Mouse (Mus musculus): ENCODE results near the gene Aspscr1. TPM values are rescaled to one million over a fixed set of nuclear protein-coding genes. Genes with fewer than 3 reads are reported as not detected.

Aspscr1 gene
- polyA plus RNA-seq, 1 experiment from 2014 or later, result 97.1 TPM

GRCm38 (mm10) chr11:120744121-120744701 lies 71.4 kb downstream of the Aspscr1 start:
- no peak for ATAC-seq (replicated peaks; ENCODE audit: low FRiP score)
- Histone ChIP-seq H3K4me2 (no peak overlapping the region), H3K36me3 (ENCODE audit: control insufficient read depth, insufficient read depth, low read length) (no peaks in the 10 kb centered on the region), H3K9ac (ENCODE audit: low read depth, low read length) (no peak overlapping the region), H3K9me3 (ENCODE audit: control insufficient read depth, low read length) (no peaks in the 10 kb centered on the region), H3K4me1 (replicated peaks; ENCODE audit: control insufficient read depth, insufficient read depth, low read length) (no peaks in the 10 kb centered on the region), H3K4me3 (ENCODE audit: low read depth, low read length) (no peak overlapping the region), H3K27ac (ENCODE audit: low read depth, low read length) (no peak overlapping the region), H3K27me3 (replicated peaks; ENCODE audit: control insufficient read depth, insufficient read depth, low read length) (peaks cover 2% of the 10 kb centered on the region; the same call in 1 of the 2 replicates)
- 72% methylated on average over 7 of the region's 7 CpGs for WGBS
- no peak for DNase-seq (ENCODE audit: low spot score)

GRCm38 (mm10) chr11:120747974-120748373 lies 75.2 kb downstream of the Aspscr1 start:
- H3K4me2 ChIP-seq, result no peak overlapping the region
- 63% methylated on average over 4 of the region's 4 CpGs for WGBS
- no peak overlapping the region for H3K9ac ChIP-seq (ENCODE audit: low read depth, low read length)
- DNase-seq (ENCODE audit: low spot score) (no peak), ATAC-seq (replicated peaks; ENCODE audit: low FRiP score) (no peak)
- H3K4me1 ChIP-seq (replicated peaks; ENCODE audit: control insufficient read depth, insufficient read depth, low read length), result no peaks in the 10 kb centered on the region
- peaks cover 4% of the 10 kb centered on the region; the same call in 1 of the 2 replicates for H3K27me3 ChIP-seq (replicated peaks; ENCODE audit: control insufficient read depth, insufficient read depth, low read length)
- no peaks in the 10 kb centered on the region for H3K36me3 ChIP-seq (ENCODE audit: control insufficient read depth, insufficient read depth, low read length)
- no peaks in the 10 kb centered on the region for H3K9me3 ChIP-seq (ENCODE audit: control insufficient read depth, low read length)
- H3K4me3 ChIP-seq (ENCODE audit: low read depth, low read length), result no peak overlapping the region
- H3K27ac ChIP-seq (ENCODE audit: low read depth, low read length), result no peak overlapping the region

GRCm38 (mm10) chr11:120749430-120749829 lies 76.7 kb downstream of the Aspscr1 start:
- no peak overlapping the region for H3K4me2 ChIP-seq
- ATAC-seq (replicated peaks; ENCODE audit: low FRiP score) (no peak), DNase-seq (ENCODE audit: low spot score) (no peak)
- no peak overlapping the region for H3K9ac ChIP-seq (ENCODE audit: low read depth, low read length)
- H3K36me3 ChIP-seq (ENCODE audit: control insufficient read depth, insufficient read depth, low read length), result no peaks in the 10 kb centered on the region
- no peaks in the 10 kb centered on the region for H3K4me1 ChIP-seq (replicated peaks; ENCODE audit: control insufficient read depth, insufficient read depth, low read length)
- peaks cover 4% of the 10 kb centered on the region; the same call in 1 of the 2 replicates for H3K27me3 ChIP-seq (replicated peaks; ENCODE audit: control insufficient read depth, insufficient read depth, low read length)
- no peaks in the 10 kb centered on the region for H3K9me3 ChIP-seq (ENCODE audit: control insufficient read depth, low read length)
- 52% methylated on average over 8 of the region's 8 CpGs for WGBS
- H3K27ac ChIP-seq (ENCODE audit: low read depth, low read length), result no peak overlapping the region
- no peak overlapping the region for H3K4me3 ChIP-seq (ENCODE audit: low read depth, low read length)

- peaks cover 4% of the 10 kb centered on the region; the same call in 1 of the 2 replicates for H3K27me3 ChIP-seq (replicated peaks; ENCODE audit: control insufficient read depth, insufficient read depth, low read length)
- no peaks in the 10 kb centered on the region for H3K9me3 ChIP-seq (ENCODE audit: control insufficient read depth, low read length)
- H3K4me3 ChIP-seq (ENCODE audit: low read depth, low read length), result no peak overlapping the region
- no peak overlapping the region for H3K9ac ChIP-seq (ENCODE audit: low read depth, low read length)
- no peaks in the 10 kb centered on the region for H3K36me3 ChIP-seq (ENCODE audit: control insufficient read depth, insufficient read depth, low read length)
- no peak overlapping the region for H3K4me2 ChIP-seq
- WGBS, result 63% methylated on average over 4 of the region's 4 CpGs
- DNase-seq (ENCODE audit: low spot score), result no peak
- no peak for ATAC-seq (replicated peaks; ENCODE audit: low FRiP score)
- no peaks in the 10 kb centered on the region for H3K4me1 ChIP-seq (replicated peaks; ENCODE audit: control insufficient read depth, insufficient read depth, low read length)
- H3K27ac ChIP-seq (ENCODE audit: low read depth, low read length), result no peak overlapping the region
Measured at GRCm38 (mm10) chr11:120751606-120752005, 78.8 kb downstream of the Aspscr1 start.

Small RNA genes lying within 50 kb of the gene (microRNA-seq; reads per million reads assigned to microRNA genes)
- 2.5 reads per million for gene Mir6936 (ENCODE audit: borderline number of aligned reads)

Other genes starting within 250 kb of the Aspscr1 start
- gene Nploc4, start 235.3 kb upstream of the Aspscr1 start, polyA plus RNA-seq (2014; fragmentation: Nextera tagmentation; extraction: Ambion mirVana), result 44.5 and 47.2 TPM in 2 replicates
- 0.10 TPM in 1 of 2 replicates, not detected in the other for gene Tspan10, start 230.3 kb upstream of the Aspscr1 start, polyA plus RNA-seq (2014; fragmentation: Nextera tagmentation; extraction: Ambion mirVana)
- gene Pde6g, start 219.5 kb upstream of the Aspscr1 start, polyA plus RNA-seq (2014; fragmentation: Nextera tagmentation; extraction: Ambion mirVana), result 0.18 and 0.51 TPM in 2 replicates
- 12.7 and 16.8 TPM in 2 replicates for gene Oxld1, start 214.9 kb upstream of the Aspscr1 start, polyA plus RNA-seq (2014; fragmentation: Nextera tagmentation; extraction: Ambion mirVana)
- gene Ccdc137, start 214.9 kb upstream of the Aspscr1 start, polyA plus RNA-seq (2014; fragmentation: Nextera tagmentation; extraction: Ambion mirVana), result 51.5 and 52.0 TPM in 2 replicates
- gene Arl16, start 205.4 kb upstream of the Aspscr1 start, polyA plus RNA-seq (2014; fragmentation: Nextera tagmentation; extraction: Ambion mirVana), result 39.1 and 40.2 TPM in 2 replicates
- gene Mrpl12, start 188.4 kb upstream of the Aspscr1 start, polyA plus RNA-seq (2014; fragmentation: Nextera tagmentation; extraction: Ambion mirVana), result 252 and 266 TPM in 2 replicates
- 65.5 and 70.6 TPM in 2 replicates for gene Slc25a10, start 181.1 kb upstream of the Aspscr1 start, polyA plus RNA-seq (2014; fragmentation: Nextera tagmentation; extraction: Ambion mirVana)
- gene Gcgr, start 142.3 kb upstream of the Aspscr1 start, polyA plus RNA-seq (2014; fragmentation: Nextera tagmentation; extraction: Ambion mirVana), result 7.6 and 7.7 TPM in 2 replicates
- gene Mcrip1, start 123.2 kb upstream of the Aspscr1 start, polyA plus RNA-seq (2014; fragmentation: Nextera tagmentation; extraction: Ambion mirVana), result 117 and 123 TPM in 2 replicates
- gene Ppp1r27, start 121.8 kb upstream of the Aspscr1 start, polyA plus RNA-seq (2014; fragmentation: Nextera tagmentation; extraction: Ambion mirVana), result not detected in 2 replicates
- 648 and 680 TPM in 2 replicates for gene P4hb, start 99.7 kb upstream of the Aspscr1 start, polyA plus RNA-seq (2014; fragmentation: Nextera tagmentation; extraction: Ambion mirVana)
- 557 and 561 TPM in 2 replicates for gene Arhgdia, start 91.3 kb upstream of the Aspscr1 start, polyA plus RNA-seq (2014; fragmentation: Nextera tagmentation; extraction: Ambion mirVana)
- gene Alyref, start 74.6 kb upstream of the Aspscr1 start, polyA plus RNA-seq (2014; fragmentation: Nextera tagmentation; extraction: Ambion mirVana), result 601 and 617 TPM in 2 replicates
- 200 and 208 TPM in 2 replicates for gene Anapc11, start 74.6 kb upstream of the Aspscr1 start, polyA plus RNA-seq (2014; fragmentation: Nextera tagmentation; extraction: Ambion mirVana)
- 3.6 and 6.3 TPM in 2 replicates for gene Npb, start 64.5 kb upstream of the Aspscr1 start, polyA plus RNA-seq (2014; fragmentation: Nextera tagmentation; extraction: Ambion mirVana)
- 165 and 175 TPM in 2 replicates for gene Pcyt2, start 55.0 kb upstream of the Aspscr1 start, polyA plus RNA-seq (2014; fragmentation: Nextera tagmentation; extraction: Ambion mirVana)
- 48.6 and 54.8 TPM in 2 replicates for gene Sirt7, start 47.7 kb upstream of the Aspscr1 start, polyA plus RNA-seq (2014; fragmentation: Nextera tagmentation; extraction: Ambion mirVana)
- gene Mafg, start 39.4 kb upstream of the Aspscr1 start, polyA plus RNA-seq (2014; fragmentation: Nextera tagmentation; extraction: Ambion mirVana), result 32.6 and 34.8 TPM in 2 replicates
- gene Pycr1, start 29.2 kb upstream of the Aspscr1 start, polyA plus RNA-seq (2014; fragmentation: Nextera tagmentation; extraction: Ambion mirVana), result 18.5 and 21.2 TPM in 2 replicates
- gene Myadml2, start 24.8 kb upstream of the Aspscr1 start, polyA plus RNA-seq (2014; fragmentation: Nextera tagmentation; extraction: Ambion mirVana), result 0.34 and 0.60 TPM in 2 replicates
- gene Notum, start 11.8 kb upstream of the Aspscr1 start, polyA plus RNA-seq (2014; fragmentation: Nextera tagmentation; extraction: Ambion mirVana), result 0.51 and 0.52 TPM in 2 replicates
- 178 and 192 TPM in 2 replicates for gene Cenpx, start 40.8 kb downstream of the Aspscr1 start, polyA plus RNA-seq (2014; fragmentation: Nextera tagmentation; extraction: Ambion mirVana)
- gene Lrrc45, start 41.0 kb downstream of the Aspscr1 start, polyA plus RNA-seq (2014; fragmentation: Nextera tagmentation; extraction: Ambion mirVana), result 34.2 and 38.3 TPM in 2 replicates
- 1.2 and 1.8 TPM in 2 replicates for gene Rac3, start 48.5 kb downstream of the Aspscr1 start, polyA plus RNA-seq (2014; fragmentation: Nextera tagmentation; extraction: Ambion mirVana)
- gene Dcxr, start 54.3 kb downstream of the Aspscr1 start, polyA plus RNA-seq (2014; fragmentation: Nextera tagmentation; extraction: Ambion mirVana), result 12.9 and 13.2 TPM in 2 replicates
- 0.22 and 0.32 TPM in 2 replicates for gene Cbr2, start 59.1 kb downstream of the Aspscr1 start, polyA plus RNA-seq (2014; fragmentation: Nextera tagmentation; extraction: Ambion mirVana)
- gene Hmga1b, start 89.8 kb downstream of the Aspscr1 start, polyA plus RNA-seq (2014; fragmentation: Nextera tagmentation; extraction: Ambion mirVana), result 11.4 and 17.5 TPM in 2 replicates
- 30.3 and 33.4 TPM in 2 replicates for gene Rfng, start 111.2 kb downstream of the Aspscr1 start, polyA plus RNA-seq (2014; fragmentation: Nextera tagmentation; extraction: Ambion mirVana)
- gene Gps1, start 111.3 kb downstream of the Aspscr1 start, polyA plus RNA-seq (2014; fragmentation: Nextera tagmentation; extraction: Ambion mirVana), result 209 and 210 TPM in 2 replicates
- 132 and 139 TPM in 2 replicates for gene Dus1l, start 123.4 kb downstream of the Aspscr1 start, polyA plus RNA-seq (2014; fragmentation: Nextera tagmentation; extraction: Ambion mirVana)
- gene Fasn, start 151.6 kb downstream of the Aspscr1 start, polyA plus RNA-seq (2014; fragmentation: Nextera tagmentation; extraction: Ambion mirVana), result 71.3 and 80.0 TPM in 2 replicates

All from liver, embryonic 11.5 days (tissue).